Mouse (Mus musculus) heart, postnatal 0 days (tissue): ENCODE data around the gene Kcnip4.

ENCODE experiments used
- CTCF ChIP-seq: IDR thresholded peaks from 2 replicates; pipeline ENCODE4 v1.5.1; 2016; ENCODE audit warnings: antibody characterized with exemption, control low read depth, low read depth
- EP300 ChIP-seq: IDR thresholded peaks from 2 replicates; pipeline ENCODE4 v1.6.1; 2016; ENCODE audit warnings: antibody characterized with exemption, low read depth

GRCm38 (mm10) chr5:49095432-49095831 is 429.3 kb downstream of the Kcnip4 start:
- TF ChIP-seq CTCF (no peak), EP300 (no peak)
